Mouse (Mus musculus) megakaryocyte, embryonic 14.5 days (primary cell): ENCODE results near the gene Fbxl17.

ENCODE experiments used
- FLI1 ChIP-seq: IDR thresholded peaks from 2 replicates; pipeline ENCODE4 v1.6.1; 2012; ENCODE audit warnings: low read length, inconsistent platforms, mixed read lengths
- GATA1 ChIP-seq: IDR thresholded peaks from 3 replicates; pipeline ENCODE4 v1.6.1; 2012; ENCODE audit warnings: mixed read lengths, low read length, inconsistent platforms, borderline replicate concordance

DNA sequence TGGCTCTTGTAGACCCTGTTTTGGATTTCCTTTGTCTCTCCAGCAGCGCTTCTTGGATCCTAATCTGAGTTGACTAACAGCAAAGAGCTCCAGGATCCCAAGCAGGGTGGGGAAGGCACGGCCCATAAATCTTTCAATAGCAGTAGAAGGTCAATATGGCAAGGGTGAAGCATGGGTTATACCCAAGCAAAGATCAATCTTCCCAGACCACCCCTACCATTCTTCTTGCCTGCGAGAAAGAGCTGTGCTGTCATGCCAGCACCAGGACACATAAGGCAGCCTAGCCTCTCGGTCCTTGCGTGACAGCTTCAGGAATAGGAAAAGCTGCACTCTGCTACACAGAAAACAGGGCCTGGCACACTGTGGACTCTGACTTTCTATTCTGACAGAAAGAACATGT is 279.0 kb downstream of the Fbxl17 start:
- TF ChIP-seq GATA1 (no peak), FLI1 (no peak)
